Mouse (Mus musculus): ENCODE data around the gene Hcar1.

The Hcar1 gene

DNA sequence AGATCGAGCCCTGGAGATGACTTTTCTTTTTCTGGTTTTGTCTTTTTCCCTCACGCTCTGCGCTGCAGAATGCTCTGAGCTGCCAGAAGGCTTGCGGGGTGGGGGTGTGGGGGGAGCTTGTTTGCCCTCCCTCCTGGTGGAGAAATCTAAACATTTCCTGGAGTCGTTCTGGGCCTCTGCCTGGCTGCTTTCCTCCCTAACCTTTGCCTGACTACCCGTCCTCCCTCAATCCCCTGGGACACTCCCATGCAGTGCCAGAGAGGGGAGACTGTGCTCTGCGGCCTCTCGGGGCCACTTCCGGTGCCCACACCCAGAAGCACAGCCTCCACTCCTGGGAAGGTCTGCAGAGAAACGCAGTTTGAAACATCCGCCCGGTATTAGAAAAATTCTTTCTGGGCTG is at the start of gene Hcar1:
TSS of gene Hcar1 (minus strand) at position 93 of the 400 bp plus-strand sequence.
- no peak for DNase-seq (ENCODE audit: low spot score in 2 of 2)

DNA sequence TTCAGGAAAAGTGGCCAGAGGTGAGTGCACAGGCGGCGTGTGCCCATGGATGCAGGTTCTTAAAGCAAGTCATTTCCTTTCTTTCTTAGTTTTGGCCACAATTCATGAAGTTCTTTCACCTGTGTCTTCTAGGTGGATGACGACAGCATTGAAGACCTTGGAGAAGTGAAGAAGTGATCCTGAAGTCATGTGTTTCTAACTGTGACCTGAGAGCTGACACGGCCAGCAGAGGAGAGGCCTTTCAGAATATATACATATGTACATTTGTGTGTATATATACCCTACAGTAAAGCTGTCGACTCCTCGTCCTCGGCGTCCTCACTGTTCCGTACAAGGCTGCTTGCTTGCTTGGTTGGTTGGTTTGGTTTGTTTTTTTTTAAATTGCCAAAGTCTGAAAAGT is 47.3 kb upstream of the Hcar1 start, which contains the start of gene Gm43518:
TSS of gene Gm43518 (plus strand) at position 301 of the 400 bp plus-strand sequence.
- DNase-seq (ENCODE audit: low spot score in 2 of 2) = no peak

DNA sequence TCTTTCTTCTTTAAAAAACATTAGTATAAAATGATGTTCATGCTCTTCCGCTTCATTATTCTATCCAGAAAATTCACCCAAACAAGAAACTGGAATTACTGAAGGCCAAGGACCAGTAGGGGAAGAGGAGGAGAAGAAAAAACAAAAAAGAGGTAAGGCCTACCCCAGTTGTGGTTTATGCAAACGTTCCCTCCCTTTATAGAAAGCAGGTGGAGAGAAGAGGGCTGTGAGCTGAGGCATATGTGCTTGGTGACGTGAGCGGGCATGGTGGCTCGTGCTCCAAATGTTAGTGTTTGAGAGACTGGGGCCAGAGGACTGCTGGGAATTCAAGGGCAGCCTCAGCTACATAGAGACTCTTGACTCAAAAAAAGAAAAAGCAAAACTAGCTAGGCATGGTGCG is 42.3 kb upstream of the Hcar1 start:
- no peak for DNase-seq (ENCODE audit: low spot score in 2 of 2)

DNA sequence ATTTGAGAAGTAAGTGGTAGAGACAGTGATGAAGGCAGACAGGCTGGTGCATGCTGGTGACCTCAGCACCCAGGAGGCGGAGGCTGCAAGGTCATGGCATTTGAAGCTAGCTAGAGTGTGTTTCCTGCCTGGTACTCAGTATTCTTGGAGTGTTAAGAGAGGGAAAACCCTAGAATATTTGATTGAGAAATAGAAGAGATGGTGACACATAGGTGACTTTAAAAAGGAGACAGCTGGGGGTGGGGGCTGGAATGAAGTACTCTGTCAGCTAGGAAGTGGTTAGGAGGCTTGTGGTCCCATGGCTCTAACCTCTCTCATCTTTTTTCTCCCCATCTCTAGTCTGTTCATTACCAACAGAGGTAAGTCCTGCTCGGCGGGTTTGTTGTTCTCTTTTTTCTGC is 35.0 kb upstream of the Hcar1 start:
- no peak for DNase-seq (ENCODE audit: low spot score in 2 of 2)

DNA sequence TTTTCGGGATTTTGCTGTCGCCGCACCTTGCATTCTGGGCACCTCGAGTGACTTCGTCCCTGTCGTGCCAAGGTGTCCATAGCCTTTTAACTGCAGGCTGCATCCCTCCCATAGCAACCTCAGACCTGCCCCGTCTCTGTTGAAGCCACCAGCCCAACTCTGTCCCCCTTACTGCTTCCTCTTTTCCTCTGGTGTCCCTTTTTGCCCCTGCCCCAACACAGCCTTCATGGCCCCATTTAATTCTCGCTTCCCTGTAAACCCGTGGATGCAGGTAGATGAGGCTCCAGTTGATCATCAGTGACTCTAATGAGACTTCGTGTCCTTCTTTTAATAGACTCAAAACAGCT is 27.8 kb upstream of the Hcar1 start:
- peak in 1 of 2 experiments; percentile 20 for DNase-seq (ENCODE audit: low spot score in 2 of 2)

DNA sequence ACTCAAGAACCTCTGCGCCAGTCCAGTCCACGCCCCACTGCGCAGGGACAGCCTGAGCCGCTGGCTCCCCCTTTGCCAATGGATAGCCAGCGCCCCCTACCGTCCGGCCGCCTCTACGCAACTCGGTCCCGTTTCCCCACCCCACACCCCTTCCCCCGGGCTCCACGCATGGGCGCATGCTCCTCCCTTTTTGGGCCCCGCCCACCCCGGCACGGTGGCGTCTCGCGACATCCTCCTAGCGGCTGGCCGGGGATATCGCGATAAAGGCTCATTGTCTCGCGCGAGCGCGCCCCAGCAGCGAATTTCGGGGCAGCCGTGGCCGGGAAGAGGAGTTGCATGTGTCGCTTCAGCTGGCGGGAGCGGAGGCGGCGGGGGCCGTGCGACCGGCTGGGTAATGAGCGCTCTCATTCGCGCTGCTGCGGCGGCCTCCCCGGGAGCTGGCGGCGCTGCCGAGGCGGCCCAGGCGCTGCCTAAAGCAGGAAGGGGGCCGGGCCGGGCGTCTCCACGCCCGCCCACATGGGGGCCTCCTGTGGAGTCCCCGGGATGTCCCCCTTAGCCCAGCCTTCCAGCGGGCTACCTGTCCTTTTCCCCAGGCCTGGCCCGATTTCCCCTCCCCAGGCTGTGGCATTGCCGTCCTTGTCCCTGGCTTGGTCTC is 27.3 kb upstream of the Hcar1 start, which contains the start of gene Denr:
TSS of gene Denr (plus strand) at position 200 of the 655 bp plus-strand sequence.
- DNase-seq (ENCODE audit: low spot score in 2 of 2) = peak; percentile 100

DNA sequence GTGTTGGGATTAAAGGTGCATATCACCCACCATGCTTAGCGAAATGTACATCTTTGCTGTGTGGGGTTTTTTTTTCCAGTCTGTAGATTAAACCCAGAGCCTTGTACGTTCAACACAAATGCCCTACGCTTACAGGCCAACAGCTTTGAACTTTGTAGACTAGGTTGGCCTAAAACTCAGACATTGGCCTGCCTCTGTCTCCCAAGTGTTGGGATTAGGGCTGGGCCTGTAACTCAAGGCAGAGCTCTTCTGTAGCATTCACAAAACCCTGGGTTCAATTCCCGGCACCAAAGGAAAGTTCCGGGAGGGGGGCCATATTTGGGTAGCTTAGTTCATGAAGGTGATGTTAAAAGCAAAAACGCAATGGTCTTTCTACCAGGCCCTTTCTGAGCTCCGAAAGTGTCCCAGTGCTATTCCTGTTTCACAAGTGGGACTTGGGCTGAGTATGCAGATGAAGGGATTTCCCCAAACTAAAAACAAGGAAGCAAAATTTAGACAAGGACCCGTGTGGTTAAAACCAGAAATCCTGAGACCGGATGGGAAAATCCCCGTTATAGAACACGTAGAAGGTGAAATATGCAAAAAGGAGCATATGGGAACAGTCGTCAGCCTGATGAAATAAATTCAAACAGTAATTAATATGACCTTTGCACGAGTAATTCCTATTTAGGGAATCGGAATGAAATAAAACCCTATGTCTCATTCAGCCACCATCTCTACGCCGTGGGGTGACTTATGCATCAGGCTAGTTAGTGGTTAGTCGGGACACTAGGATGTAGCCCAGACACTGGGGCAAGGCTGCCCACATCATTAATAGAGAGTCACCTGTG is 26.5 kb upstream of the Hcar1 start:
- no peak for DNase-seq (ENCODE audit: low spot score in 2 of 2)

DNA sequence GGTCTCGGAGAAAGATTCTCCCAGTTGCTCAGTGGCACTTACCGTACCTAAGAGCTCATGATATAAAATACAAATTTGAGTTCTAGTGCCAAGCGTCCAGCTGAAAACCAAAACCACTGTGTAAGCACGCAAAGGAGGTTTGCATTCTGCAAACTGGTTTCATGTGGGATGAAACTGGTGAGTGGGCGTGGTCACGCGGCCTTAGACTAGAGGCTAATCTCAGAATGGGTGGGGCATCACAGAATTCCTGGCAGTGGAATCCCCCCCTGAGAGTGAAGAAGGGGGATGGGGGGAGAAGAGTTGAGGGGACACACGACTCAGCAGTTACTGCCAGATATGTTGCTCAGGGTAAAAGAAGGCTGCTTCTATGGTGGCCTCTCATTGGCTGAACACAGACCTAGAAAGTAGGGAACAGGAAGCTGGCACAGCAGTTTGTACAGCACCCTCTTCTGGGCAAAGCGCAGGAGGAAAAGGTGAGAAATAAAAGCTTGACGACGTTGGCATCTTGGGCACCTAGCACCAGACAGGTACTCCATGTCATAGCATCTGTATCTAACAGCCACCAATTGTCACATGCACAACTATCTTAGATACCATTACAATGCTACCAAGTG is 24.3 kb upstream of the Hcar1 start:
- DNase-seq (ENCODE audit: low spot score in 2 of 2) = no peak

DNA sequence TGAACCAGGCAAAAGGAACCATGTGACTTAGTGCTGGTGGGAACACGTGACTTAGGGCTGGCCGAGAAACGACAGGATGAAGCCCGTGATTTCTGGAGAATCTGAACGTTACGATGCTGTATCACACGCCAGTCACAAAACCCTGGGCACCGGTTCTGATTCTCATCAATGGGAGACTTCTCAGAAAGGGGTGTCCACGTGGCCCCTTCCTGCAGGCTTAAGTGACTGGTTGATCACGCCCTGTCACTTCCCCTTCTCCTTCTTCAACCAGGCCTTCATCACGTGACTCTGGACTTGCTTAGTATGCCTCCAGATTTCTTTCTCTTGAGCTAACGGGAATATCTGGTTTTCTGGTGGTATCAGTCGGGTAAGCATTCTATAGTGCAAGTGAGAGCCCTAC is 17.5 kb upstream of the Hcar1 start:
- no peak for DNase-seq (ENCODE audit: low spot score in 2 of 2)

DNA sequence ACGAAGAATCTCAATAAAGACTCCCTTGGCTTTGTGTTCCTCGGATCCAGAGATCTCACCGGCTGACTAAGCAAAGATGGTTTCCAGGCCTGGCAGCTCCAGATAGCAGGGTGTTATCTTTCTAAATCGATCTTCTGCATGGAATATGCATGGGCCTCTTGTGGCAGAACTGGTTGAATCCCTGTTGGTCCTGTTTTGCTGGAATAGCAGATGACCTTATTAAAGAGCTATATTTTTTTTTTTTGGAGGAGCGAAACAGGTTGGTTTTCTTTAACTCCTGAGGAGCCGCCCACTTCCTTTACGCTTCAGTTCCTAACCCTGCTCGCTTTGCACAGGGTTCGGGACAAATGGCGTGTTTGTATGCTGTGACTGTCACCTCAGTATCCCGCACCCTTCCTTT is 16.6 kb upstream of the Hcar1 start:
- no peak for DNase-seq (ENCODE audit: low spot score in 2 of 2)

DNA sequence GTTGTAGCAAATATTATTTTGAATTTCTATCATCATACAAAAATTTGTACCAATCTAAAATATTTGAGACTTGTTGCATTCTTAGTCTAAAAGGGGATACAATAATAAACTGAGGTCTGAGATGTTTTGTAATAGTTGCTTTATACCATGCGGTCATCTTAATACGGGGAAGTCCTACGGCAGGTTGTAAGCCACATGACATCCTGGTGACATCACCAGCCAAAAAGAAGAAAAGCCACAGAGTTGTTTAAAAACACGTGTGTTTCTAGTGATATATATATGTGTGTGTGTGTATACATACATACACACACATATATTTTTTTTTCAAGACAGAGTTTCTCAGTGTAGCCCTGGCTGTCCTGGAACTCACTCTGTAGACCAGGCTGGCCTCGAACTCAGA is 13.7 kb upstream of the Hcar1 start:
- DNase-seq (ENCODE audit: low spot score in 2 of 2) = no peak

DNA sequence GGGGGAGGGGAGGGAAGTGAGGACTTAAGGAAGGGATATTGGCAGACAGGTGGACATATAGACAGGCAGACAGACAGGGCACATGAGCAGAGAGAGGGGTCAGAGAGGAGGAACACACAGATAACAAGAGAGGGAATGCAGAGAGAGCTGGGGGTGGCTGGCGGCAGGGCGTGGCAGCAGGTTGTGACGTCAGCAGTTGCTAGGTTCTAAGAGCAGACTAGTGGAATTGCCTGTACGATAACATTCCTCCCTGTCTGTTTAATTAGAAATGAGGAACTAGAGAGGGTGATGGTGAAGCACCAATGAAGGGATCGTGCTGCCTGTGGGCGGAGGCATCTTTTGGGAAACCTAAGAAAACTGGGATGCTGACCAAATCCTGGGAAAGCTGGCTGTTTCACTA is 11.8 kb upstream of the Hcar1 start:
- DNase-seq (ENCODE audit: low spot score in 2 of 2) = peak in 1 of 2 experiments; percentile 13

DNA sequence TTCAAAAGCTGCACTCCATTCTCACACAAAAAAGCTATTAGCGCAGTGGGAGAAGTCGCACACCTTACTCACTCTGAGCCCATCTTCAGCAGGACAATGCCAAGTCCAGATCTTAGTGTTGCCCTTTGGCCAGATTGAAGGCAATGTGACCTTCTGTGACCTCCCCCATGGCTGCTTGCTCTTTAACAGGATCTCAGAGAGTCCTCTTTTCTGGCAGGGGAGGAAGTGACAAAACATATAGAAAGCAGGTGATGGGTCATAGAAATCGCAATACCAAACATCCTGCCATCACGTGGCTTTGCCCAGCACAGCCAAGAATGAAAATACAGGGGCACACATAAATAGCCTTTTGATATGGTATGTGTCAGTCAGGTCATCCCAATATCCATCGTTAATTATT is 11.2 kb upstream of the Hcar1 start:
- DNase-seq (ENCODE audit: low spot score in 2 of 2) = no peak

DNA sequence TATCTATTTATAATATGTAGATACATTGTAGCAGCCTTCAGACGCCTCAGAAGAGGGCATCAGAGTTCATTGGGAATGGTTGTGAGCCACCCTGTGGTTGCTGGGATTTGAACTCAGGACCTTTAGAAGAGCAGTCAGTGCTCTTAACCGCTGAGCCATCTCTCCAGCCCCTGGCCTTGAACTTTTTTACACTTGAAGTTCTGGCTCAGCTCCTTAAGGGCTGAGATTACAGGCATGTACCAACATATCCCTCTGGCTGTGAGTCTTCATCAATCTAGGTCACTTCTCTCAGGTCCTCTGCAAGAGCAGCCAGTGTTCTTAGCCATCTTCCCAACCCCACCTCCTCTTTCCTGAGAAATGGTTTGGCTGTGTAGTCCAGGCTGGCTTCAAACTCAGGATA is 10.5 kb upstream of the Hcar1 start:
- DNase-seq (ENCODE audit: low spot score in 2 of 2) = no peak

DNA sequence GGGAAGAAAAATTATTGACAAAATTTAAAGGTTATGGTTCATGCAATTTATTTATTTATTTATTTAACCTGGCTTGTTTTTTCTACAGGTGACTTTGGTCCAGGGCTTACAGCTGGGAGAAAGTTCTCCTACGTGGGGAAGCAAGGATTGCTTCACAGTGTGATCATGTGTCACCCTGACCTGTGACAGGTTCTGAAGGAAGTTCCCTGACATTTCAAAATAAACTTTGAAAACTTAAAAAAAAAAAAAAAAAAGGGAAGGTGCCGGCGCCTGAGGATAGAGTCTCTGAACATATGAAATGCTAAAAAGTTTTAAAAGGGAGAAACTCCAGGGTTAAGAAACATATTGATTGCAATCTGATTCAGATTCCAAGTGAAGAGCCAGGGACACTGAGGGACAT is 6.5 kb upstream of the Hcar1 start:
- DNase-seq (ENCODE audit: low spot score in 2 of 2) = no peak

DNA sequence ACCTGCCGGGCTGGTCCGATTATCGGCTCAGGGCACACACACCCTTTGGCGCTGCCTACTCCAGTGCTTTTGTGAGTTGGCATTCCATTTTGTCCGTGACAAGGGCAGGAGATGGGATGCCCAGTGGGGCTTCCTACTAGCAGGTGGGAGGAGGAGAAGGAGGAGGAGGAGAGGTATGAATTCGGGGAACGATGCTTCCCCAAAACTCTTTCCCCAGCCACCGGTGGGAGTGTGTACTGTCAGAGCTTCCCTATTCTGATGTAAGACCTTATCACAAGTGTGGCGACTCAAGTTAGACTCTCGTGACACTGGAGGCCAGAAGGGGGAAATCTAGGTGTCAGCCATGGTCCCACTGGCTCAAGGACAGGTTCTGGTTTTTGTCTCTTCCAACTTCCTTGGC is 4.5 kb upstream of the Hcar1 start:
- no peak for DNase-seq (ENCODE audit: low spot score in 2 of 2)

DNA sequence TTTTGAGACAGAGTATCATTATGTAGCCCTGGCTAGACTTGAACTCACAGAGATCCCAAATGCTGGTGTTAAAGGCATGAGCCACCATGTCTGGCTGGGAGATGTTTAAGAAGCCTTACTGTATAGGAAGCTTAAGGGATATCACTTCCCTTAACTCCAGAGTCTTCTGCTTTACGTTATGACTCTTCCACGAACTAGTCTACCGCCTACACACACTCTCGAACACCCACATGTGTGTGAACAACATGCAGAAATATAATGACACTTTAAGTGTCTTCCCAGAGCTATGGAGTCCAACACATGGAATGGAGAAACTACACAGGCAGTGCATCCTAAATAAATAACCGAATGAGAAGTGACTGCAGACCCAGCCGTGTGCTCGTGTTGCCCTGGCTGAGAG is 4.1 kb upstream of the Hcar1 start:
- DNase-seq (ENCODE audit: low spot score in 2 of 2) = no peak

DNA sequence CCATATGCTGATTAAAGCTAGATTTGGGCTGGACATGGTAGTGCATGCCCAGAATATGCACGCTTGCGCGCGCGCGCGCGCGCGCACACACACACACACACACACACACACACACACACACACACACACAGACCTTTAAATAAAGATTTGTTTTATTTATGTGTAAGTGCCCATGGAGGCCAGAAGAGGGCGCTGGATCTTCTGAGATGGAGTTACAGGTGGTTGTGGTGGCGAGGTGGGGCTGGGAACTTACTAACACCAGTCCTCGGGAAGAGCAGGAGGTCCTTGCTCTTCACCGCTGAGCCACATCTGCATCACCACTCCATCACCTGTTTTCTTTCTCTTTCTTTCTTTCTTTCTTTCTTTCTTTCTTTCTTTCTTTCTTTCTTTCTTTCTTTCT is 958 bp upstream of the Hcar1 start:
- no peak for DNase-seq (ENCODE audit: low spot score in 2 of 2)

DNA sequence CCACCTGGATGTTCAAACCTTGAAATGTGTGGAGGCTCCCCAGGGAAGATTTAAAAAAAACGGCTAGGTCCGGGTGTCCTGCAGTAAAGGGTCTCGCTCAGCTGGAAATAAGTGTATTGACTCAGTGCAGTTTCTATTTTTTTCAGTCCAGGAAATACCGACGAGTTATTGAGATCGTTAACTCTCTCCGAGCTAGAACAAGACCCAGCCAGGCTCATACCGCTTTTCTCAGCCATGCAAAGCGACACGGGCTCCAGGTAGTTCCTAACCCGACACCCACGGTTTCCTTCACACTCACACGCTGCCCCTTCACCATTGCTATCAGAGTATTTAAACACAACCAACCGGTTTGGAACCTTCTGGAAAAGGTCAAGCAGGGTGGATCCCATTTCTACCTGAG is 1.8 kb downstream of the Hcar1 start:
- no peak for DNase-seq (ENCODE audit: low spot score in 2 of 2)

DNA sequence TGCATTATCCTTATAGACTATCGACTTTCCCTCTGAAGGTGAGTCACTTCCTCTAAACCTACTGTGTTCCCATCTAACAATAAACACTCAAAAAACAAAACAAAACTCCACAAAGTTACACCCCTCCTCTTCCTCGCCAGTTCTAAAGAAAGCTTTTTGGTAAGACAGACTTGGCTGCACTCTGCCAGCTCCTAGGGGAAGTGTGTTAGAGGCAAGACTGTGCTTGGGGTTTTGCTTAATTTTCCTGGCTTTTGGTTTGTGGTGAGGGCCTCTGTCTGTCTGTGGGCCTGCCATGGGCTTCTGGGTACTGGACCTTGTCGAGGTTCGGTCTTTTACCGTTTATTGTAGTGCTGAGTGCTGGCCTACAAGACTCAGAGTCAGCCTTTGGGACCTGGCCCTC is 5.6 kb downstream of the Hcar1 start:
- DNase-seq (ENCODE audit: low spot score in 2 of 2) = no peak

DNA sequence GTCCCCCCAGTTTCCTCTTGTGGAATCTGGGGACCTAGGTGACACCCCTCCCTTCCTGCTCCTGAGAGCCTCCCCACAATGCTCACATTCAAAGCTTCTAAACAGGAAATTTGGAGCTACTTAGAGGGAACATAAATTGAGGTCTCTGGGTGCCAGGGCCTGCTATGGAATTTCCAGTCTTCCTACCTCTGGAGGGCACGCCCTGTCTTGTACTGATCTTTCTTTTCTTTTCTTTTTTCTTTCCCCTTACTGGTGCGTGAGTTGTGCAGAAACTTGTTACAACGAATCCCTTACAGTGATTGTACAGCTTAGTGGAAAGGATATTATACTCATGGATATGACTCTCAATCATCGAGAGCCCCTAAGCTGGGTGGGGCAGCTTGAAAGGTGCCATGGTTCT is 10.2 kb downstream of the Hcar1 start:
- no peak for DNase-seq (ENCODE audit: low spot score in 2 of 2)

DNA sequence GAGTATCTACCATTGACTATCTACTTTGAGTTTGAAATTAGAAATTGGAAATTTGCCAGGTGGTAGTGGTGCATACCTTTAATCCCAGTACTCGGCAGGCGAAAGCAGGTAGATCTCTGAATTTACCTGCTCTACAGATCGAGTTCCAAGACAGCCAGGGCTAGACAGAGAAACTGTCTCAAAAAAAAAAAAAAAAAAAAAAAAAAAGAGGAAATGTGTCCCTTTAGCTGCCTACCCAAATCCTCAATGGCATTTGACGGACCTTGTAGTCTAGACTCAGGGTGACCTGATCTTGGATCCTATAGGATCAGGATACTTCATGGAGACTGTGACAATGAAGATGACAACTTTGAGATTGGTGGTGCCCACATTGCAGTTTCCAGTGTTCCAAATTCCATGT is 13.4 kb downstream of the Hcar1 start:
- DNase-seq (ENCODE audit: low spot score in 2 of 2) = no peak

DNA sequence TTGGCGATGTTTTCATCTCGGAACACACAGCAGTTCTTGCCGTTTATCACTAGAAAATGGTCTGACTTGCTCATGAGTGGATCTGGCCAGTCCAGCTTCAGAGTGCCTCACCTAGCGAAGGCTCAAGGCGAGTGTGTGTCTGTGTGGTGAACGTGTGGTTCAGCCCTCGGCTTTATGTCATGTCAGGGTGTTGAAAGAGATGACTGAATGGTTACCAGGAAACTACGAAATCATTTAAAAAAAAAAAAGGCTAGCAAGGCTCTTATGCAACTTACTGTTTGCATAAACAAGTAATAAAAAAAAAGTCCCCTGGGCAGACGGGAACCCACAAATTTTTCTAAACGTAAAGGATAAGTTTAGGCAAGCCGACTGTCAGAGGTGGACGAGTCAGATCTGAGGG is 14.5 kb downstream of the Hcar1 start, which contains the start of gene Hcar2:
TSS of gene Hcar2 (minus strand) at position 135 of the 400 bp plus-strand sequence.
- no peak for DNase-seq (ENCODE audit: low spot score in 2 of 2)

All from cerebellum, postnatal 4 days (tissue).